20 mouse cellular contexts compared by ENCODE assay signal in the genomic region with DNA sequence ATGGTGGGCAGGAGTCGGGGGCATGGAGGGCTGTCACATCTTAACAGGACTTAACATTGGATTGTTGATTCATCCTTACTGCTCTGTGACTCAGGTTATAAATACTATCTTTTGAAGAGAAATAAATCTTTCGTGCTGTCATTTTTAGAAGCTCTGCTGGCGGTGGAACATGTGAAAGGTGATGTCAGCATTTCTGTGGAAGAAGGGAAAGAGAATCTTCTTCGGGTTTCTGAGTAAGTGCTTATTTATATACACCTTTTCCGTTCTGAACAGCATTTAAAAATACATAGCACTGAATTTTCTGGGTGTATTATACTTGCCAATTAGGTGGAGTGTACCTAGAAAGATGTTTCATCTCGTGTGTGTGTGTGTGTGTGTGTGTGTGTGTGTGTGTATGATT.
"Had no signal": no experiment of that assay in that cellular context is flagged by ENCODE, and none has a peak within 500 bp of the region (broad histone marks: within the 10 kb centered on the region; RNA-seq: fewer than 3 reads in every experiment).

No protein-coding gene starts in this region.

- H3K27ac ChIP-seq: limb, embryonic 10.5 days; limb, embryonic 13.5 days; liver, embryonic 12.5 days; liver, embryonic 15.5 days; lung, embryonic 15.5 days; midbrain, embryonic 10.5 days; midbrain, embryonic 13.5 days; stomach, postnatal 0 days had no signal

- H3K9ac ChIP-seq: limb, embryonic 13.5 days; liver, embryonic 12.5 days; liver, embryonic 15.5 days; lung, embryonic 15.5 days; midbrain, embryonic 13.5 days had no signal

- H3K27me3 ChIP-seq: limb, embryonic 13.5 days; liver, embryonic 12.5 days; liver, embryonic 15.5 days; lung, embryonic 15.5 days; megakaryocyte, embryonic 14.5 days; midbrain, embryonic 13.5 days had no signal

- ATAC-seq: liver, embryonic 12.5 days; midbrain, embryonic 13.5 days; midbrain, embryonic 16.5 days had no signal

- DNase-seq: kidney, adult 9 months; kidney, postnatal 14 days; kidney, postnatal 4 days; liver; lung, adult 18-20 months; lung, postnatal 10 days; lung, postnatal 36 days; thymus, adult 2 months; thymus, postnatal 14 days; thymus, postnatal 4 days had no signal

- H3K4me2 ChIP-seq: limb, embryonic 13.5 days; liver, embryonic 12.5 days; liver, embryonic 15.5 days; lung, embryonic 15.5 days; midbrain, embryonic 13.5 days had no signal

- H3K9me3 ChIP-seq: limb, embryonic 10.5 days; limb, embryonic 13.5 days; liver, embryonic 12.5 days; liver, embryonic 15.5 days; lung, embryonic 15.5 days; megakaryocyte, embryonic 14.5 days; midbrain, embryonic 10.5 days; midbrain, embryonic 13.5 days had no signal

- H3K4me3 ChIP-seq: limb, embryonic 10.5 days; limb, embryonic 13.5 days; liver, embryonic 12.5 days; liver, embryonic 15.5 days; lung, embryonic 15.5 days; megakaryocyte, embryonic 14.5 days; midbrain, embryonic 10.5 days; midbrain, embryonic 13.5 days had no signal
